Mouse (Mus musculus): ENCODE results near the gene Baiap2. TPM values are rescaled to one million over a fixed set of nuclear protein-coding genes. Genes with fewer than 3 reads are reported as not detected.

Gene Baiap2
- total RNA-seq (2021): 1 to 10 TPM; 7.1 to 8.0 TPM

- intact Hi-C loops (cut with DNase I): loop anchor here (10.0 kb wide), 1 partner anchor 142 kb away; the partner anchor contains the start of gene Cep131
- DNase-seq (ENCODE audit: low spot score): peak; percentile 96
Observed at GRCm38 (mm10) chr11:119942727-119943427, at the start of gene Baiap2. Gene Baiap2 (plus strand): TSS chr11:119942763.

- DNase-seq (ENCODE audit: low spot score): no peak
- intact Hi-C loops (cut with DNase I): no loop called here
Observed at GRCm38 (mm10) chr11:119893667-119894236, 48.8 kb upstream of the Baiap2 start.

GRCm38 (mm10) chr11:119894634-119895033 lies 47.9 kb upstream of the Baiap2 start:
- no peak for DNase-seq (ENCODE audit: low spot score)
- intact Hi-C loops (cut with DNase I): no loop called here

- DNase-seq (ENCODE audit: low spot score): no peak
- intact Hi-C loops (cut with DNase I): no loop called here
Observed at GRCm38 (mm10) chr11:119897041-119897440, 45.5 kb upstream of the Baiap2 start.

- no peak for DNase-seq (ENCODE audit: low spot score)
- intact Hi-C loops (cut with DNase I): no loop called here
Observed at GRCm38 (mm10) chr11:119898976-119899375, 43.6 kb upstream of the Baiap2 start.

GRCm38 (mm10) chr11:119901174-119901573 lies 41.4 kb upstream of the Baiap2 start:
- intact Hi-C loops (cut with DNase I): no loop called here
- DNase-seq (ENCODE audit: low spot score): no peak

- DNase-seq (ENCODE audit: low spot score): no peak
Observed at GRCm38 (mm10) chr11:119902891-119903290, 39.7 kb upstream of the Baiap2 start.

GRCm38 (mm10) chr11:119904621-119905286 lies 37.8 kb upstream of the Baiap2 start:
- intact Hi-C loops (cut with DNase I): loop anchor here (1.0 kb wide), 1 partner anchor 401 kb away; no protein-coding TSS in a partner anchor
- DNase-seq (ENCODE audit: low spot score): no peak

More at GRCm38 (mm10) chr11:119902891-119903290, 39.7 kb upstream of the Baiap2 start:
- intact Hi-C loops (cut with DNase I): no loop called here

- intact Hi-C loops (cut with DNase I): loop anchor here (1.0 kb wide), 1 partner anchor 402 kb away; no protein-coding TSS in a partner anchor
- DNase-seq (ENCODE audit: low spot score): no peak
Observed at GRCm38 (mm10) chr11:119905794-119906193, 36.8 kb upstream of the Baiap2 start.

GRCm38 (mm10) chr11:119907006-119907650 lies 35.4 kb upstream of the Baiap2 start:
- intact Hi-C loops (cut with DNase I): no loop called here
- no peak for DNase-seq (ENCODE audit: low spot score)

GRCm38 (mm10) chr11:119907711-119908110 lies 34.9 kb upstream of the Baiap2 start:
- no peak for DNase-seq (ENCODE audit: low spot score)
- intact Hi-C loops (cut with DNase I): no loop called here

- intact Hi-C loops (cut with DNase I): loop anchor here (1.0 kb wide), 1 partner anchor 82 kb away; no protein-coding TSS in a partner anchor
- peak; percentile 24 for DNase-seq (ENCODE audit: low spot score)
Observed at GRCm38 (mm10) chr11:119909436-119909835, 33.1 kb upstream of the Baiap2 start.

GRCm38 (mm10) chr11:119912845-119913244 lies 29.7 kb upstream of the Baiap2 start:
- intact Hi-C loops (cut with DNase I): no loop called here
- no peak for DNase-seq (ENCODE audit: low spot score)

- intact Hi-C loops (cut with DNase I): no loop called here
- peak; percentile 74 for DNase-seq (ENCODE audit: low spot score)
Observed at GRCm38 (mm10) chr11:119913291-119913934, 29.1 kb upstream of the Baiap2 start, which contains the start of gene Chmp6. Gene Chmp6 (plus strand): TSS chr11:119913441.

- DNase-seq (ENCODE audit: low spot score): no peak
- intact Hi-C loops (cut with DNase I): no loop called here
Observed at GRCm38 (mm10) chr11:119913935-119914314, 28.6 kb upstream of the Baiap2 start.

- no peak for DNase-seq (ENCODE audit: low spot score)
- intact Hi-C loops (cut with DNase I): no loop called here
Observed at GRCm38 (mm10) chr11:119914381-119914780, 28.2 kb upstream of the Baiap2 start.

GRCm38 (mm10) chr11:119915666-119916065 lies 26.9 kb upstream of the Baiap2 start:
- DNase-seq (ENCODE audit: low spot score): no peak
- intact Hi-C loops (cut with DNase I): no loop called here

- DNase-seq (ENCODE audit: low spot score): peak; percentile 54
- intact Hi-C loops (cut with DNase I): no loop called here
Observed at GRCm38 (mm10) chr11:119916102-119916790, 26.3 kb upstream of the Baiap2 start.

GRCm38 (mm10) chr11:119916834-119917469 lies 25.6 kb upstream of the Baiap2 start:
- DNase-seq (ENCODE audit: low spot score): no peak
- intact Hi-C loops (cut with DNase I): no loop called here

Measured in heart, postnatal 25 days (tissue).